Mouse (Mus musculus) cerebellum, adult 2 months (tissue): ENCODE measurements around the gene Washc4. TPM values are rescaled to one million over a fixed set of nuclear protein-coding genes. Genes with fewer than 3 reads are reported as not detected.
A peak's percentile ranks its signal among the peaks of the same experiment; 100 is the strongest.

ENCODE experiments used
- DNase-seq, 2 experiments: peaks; one replicate each; pipeline ENCODE4 v3.0.0; 2021
- H3K27ac ChIP-seq: fragments of 200-500 bp; 2 replicates; pipeline ENCODE4 v1.5.1; 2012; ENCODE audit warnings: low read length, control low read depth, inconsistent platforms; ENCODE audit not compliant: insufficient read depth
- H3K27me3 ChIP-seq: fragments of 200-500 bp; 2 replicates; pipeline ENCODE4 v1.6.1; 2012; ENCODE audit warnings: inconsistent platforms, mild to moderate bottlenecking, low read length, moderate library complexity; ENCODE audit not compliant: control insufficient read depth, insufficient read depth
- H3K4me1 ChIP-seq: fragments of 200-500 bp; 2 replicates; pipeline ENCODE4 v1.6.1; 2011; ENCODE audit warnings: low read length; ENCODE audit not compliant: control insufficient read depth, insufficient read depth
- H3K4me3 ChIP-seq: fragments of 200-500 bp; replicated peaks from 2 replicates; pipeline ENCODE3; 2011; ENCODE audit warnings: mild to moderate bottlenecking, low read depth, low read length, control low read depth; ENCODE audit not compliant: insufficient read depth
- CTCF ChIP-seq: fragments of 200-500 bp; IDR thresholded peaks from 2 replicates; pipeline ENCODE4 v1.5.1; 2011; ENCODE audit warnings: low read depth, mild to moderate bottlenecking, control low read depth, low read length, moderate library complexity, borderline replicate concordance; ENCODE audit not compliant: insufficient read depth
- POLR2A ChIP-seq: fragments of 200-500 bp; IDR thresholded peaks from 2 replicates; pipeline ENCODE4 v1.6.1; 2011; ENCODE audit warnings: low read length, control low read depth, borderline replicate concordance; ENCODE audit not compliant: insufficient read depth
- WGBS: fragments of 180-500 bp; shearing (Covaris S2); methylation state at CpG from one replicate; pipeline ENCODE4 v1.1.7; 2018; 5-methylcytosine and 5-hydroxymethylcytosine counted together
- polyA plus RNA-seq: library from polyadenylated mRNA; depleted of rRNA; stranded (reverse); fragments of >200 nt; gene quantifications from 2 replicates; pipeline ENCODE4 v1.2.3, GENCODE M21; 2012; rRNA removed

The Washc4 gene
- polyA plus RNA-seq, 1 experiment: 18.6 TPM

- H3K4me3 ChIP-seq: no peak overlapping the region
- no peak for TF ChIP-seq CTCF
- TF ChIP-seq POLR2A: no peak
Observed at GRCm38 (mm10) chr10:83641641-83642040, 98.1 kb downstream of the Washc4 start.

DNA sequence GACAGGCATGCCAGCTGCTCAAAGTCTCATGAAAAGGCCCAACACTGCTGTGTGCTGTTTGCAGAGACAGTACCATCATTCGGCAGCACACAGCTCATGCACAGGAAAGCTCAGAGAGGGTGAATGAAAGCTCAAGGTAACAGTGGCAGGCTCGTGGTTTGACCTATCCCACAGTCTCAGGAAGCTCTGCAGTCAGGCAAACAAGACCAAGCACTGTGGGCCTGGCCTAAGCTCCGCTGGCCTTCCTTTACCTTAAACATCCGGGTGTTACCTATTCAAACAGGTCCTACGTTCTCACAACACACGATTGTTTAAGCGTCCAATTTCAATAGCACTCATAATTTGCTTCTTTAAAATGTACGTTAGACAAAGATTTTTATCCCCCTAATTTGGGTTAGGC, 100.6 kb downstream of the Washc4 start:
- TF ChIP-seq POLR2A: no peak
- TF ChIP-seq CTCF: no peak
- no peaks in the 10 kb centered on the region for H3K27me3 ChIP-seq
- H3K27ac ChIP-seq: peak overlapping the region; percentile 96
- 43% methylated on average over 8 of the region's 8 CpGs for WGBS
- peak overlapping the region; percentile 56 for H3K4me3 ChIP-seq
- H3K4me1 ChIP-seq: peaks cover 55% of the 10 kb centered on the region
- no peak for DNase-seq

More at GRCm38 (mm10) chr10:83641641-83642040, 98.1 kb downstream of the Washc4 start:
- peak; percentile 36 to 38 for DNase-seq
- 45% methylated on average over 3 of the region's 3 CpGs for whole genome bisulfite sequencing
- Histone ChIP-seq H3K27ac (peak overlapping the region; percentile 66), H3K4me1 (peaks cover 62% of the 10 kb centered on the region), H3K27me3 (no peaks in the 10 kb centered on the region)

DNA sequence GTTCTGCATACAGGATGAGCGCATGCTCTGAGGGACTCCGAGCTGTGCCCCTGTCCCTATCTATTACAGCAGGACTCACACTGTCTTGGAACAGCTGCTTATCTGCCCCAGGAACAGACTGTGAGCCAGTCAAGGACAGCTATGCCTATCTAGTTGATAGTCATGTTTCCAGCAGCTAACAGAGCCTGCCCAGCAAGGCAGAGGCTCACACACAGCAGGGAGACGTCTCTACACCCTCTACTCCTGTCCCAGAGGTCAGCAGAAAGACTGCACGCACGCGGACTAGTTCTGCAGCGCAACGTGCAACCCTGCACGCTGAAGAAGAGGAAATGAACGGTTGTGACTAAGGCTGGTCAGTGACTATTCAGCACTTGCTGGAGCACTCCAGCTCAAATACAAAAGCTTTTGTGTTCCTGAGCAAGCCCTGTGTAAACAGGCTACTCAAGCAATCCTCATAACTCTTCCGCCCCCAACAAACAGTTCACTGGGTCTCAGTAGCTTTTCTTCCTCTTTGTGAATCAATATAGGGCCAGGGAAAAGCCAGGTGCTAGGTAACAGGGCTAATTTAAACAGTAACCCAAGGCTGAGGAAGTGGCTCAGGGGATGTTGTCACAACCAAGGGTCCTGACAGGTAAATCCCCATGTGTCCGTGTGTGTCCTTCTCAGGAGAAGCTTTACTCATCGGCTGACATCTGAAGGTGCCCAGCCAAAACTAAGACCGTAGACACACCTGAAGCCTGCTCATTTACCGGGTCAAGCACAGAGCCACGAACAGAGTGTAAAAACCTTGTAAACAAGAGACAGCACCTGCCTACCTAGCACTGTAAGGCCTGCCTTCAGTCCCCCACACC, 101.5 kb downstream of the Washc4 start:
- peak overlapping the region; percentile 50 for H3K4me3 ChIP-seq

DNA sequence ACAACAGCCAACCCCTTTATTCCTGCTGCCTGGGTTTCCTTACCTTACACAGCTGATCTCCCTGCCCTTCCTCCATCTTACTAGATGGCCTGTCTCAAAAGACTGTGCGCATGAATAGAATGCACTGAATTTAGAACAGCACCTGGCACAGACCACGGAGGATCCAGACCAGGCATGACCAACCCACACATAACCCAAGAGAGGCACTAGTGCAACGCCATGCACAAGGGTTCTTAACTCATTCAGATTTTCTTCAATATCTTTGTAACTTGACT, 102.1 kb downstream of the Washc4 start:
- TF ChIP-seq CTCF (no peak), POLR2A (0 out of 2 replicates have a peak, but pooled peaks have one; percentile 20)
- Histone ChIP-seq H3K4me3 (peak overlapping the region; percentile 50), H3K4me1 (peaks cover 49% of the 10 kb centered on the region), H3K27ac (peak overlapping the region; percentile 98), H3K27me3 (no peaks in the 10 kb centered on the region)
- DNase-seq: peak in 1 of 2 experiments; percentile 67
- 18% methylated on average over 3 of the region's 3 CpGs for WGBS

More for the DNA sequence above, 101.5 kb downstream of the Washc4 start:
- H3K4me1 ChIP-seq: peaks cover 49% of the 10 kb centered on the region
- 11% methylated on average over 16 of the region's 16 CpGs for WGBS
- no peak for TF ChIP-seq CTCF
- TF ChIP-seq POLR2A: no peak
- peak overlapping the region; percentile 98 for H3K27ac ChIP-seq
- peak; percentile 49 to 65 for DNase-seq
- no peaks in the 10 kb centered on the region for H3K27me3 ChIP-seq

Other genes with a start within 250 kb of the Washc4 start
- 11.7 and 12.4 TPM in 2 replicates for gene Slc41a2, start 205.9 kb upstream of the Washc4 start, polyA plus RNA-seq
- gene D10Wsu102e, start 183.5 kb upstream of the Washc4 start, polyA plus RNA-seq: 1.7 and 1.9 TPM in 2 replicates
- gene Aldh1l2, start 9.6 kb upstream of the Washc4 start, polyA plus RNA-seq: 8.9 and 9.1 TPM in 2 replicates
- gene Appl2, start 105.0 kb downstream of the Washc4 start, polyA plus RNA-seq: 307 and 318 TPM in 2 replicates
- gene 1500009L16Rik, start 179.1 kb downstream of the Washc4 start, polyA plus RNA-seq: 17.9 and 18.8 TPM in 2 replicates